ENCODE assay signal across 1 mouse cellular context in the genomic region with DNA sequence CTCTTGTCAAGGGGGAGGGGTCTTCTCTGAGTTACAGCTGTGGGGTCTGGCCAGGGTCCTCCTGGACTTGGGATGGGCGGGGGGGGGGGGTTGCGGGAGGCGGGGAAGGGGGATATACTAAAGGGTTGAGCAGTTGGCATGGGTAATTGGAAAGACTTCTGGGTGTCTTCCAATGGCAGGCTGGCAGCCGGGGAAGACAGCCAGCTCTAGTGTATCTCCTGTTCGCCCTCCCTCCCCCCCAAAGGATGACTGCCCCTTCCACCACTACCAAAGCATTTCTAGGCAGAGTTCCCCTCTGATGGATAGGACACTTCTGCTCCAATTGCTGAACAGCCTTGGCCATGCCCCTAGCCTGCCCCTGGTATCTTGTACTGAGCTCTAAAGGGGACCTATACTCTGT.
TF ChIP-seq lines count a peak whose summit lies in the region.

No protein-coding gene starts in this region.

TF ChIP-seq in CH12.LX, 34 proteins besides CTCF, POLR2A, EP300 and RAD21 (continued from another document):
- TF ChIP-seq MEF2A (IDR thresholded peaks at IDR 0.05; ENCODE audit: borderline replicate concordance, low read depth, low read length) (no peak), ZMIZ1 (IDR thresholded peaks at IDR 0.05; ENCODE audit: low read depth, low read length) (no peak), ZC3H11A (IDR thresholded peaks at IDR 0.05; ENCODE audit: low read depth, low read length) (no peak), MAFK (IDR thresholded peaks at IDR 0.05; ENCODE audit: insufficient replicate concordance, low read length) (no peak), TCF12 (IDR thresholded peaks at IDR 0.05; ENCODE audit: low read depth, low read length) (no peak), MAZ (IDR thresholded peaks at IDR 0.05; ENCODE audit: low read depth, low read length) (no peak), JUND (conservative IDR thresholded peaks at IDR 0.05; ENCODE audit: low read depth, low read length) (no peak), SIN3A (IDR thresholded peaks at IDR 0.05; ENCODE audit: low read length) (no peak), NRF1 (IDR thresholded peaks at IDR 0.05; ENCODE audit: low read depth, low read length) (no peak), SMC3 (IDR thresholded peaks at IDR 0.05; ENCODE audit: low read depth, low read length) (no peak), USF1 (IDR thresholded peaks at IDR 0.05; ENCODE audit: low read depth, low read length) (no peak), E2F4 (IDR thresholded peaks at IDR 0.05; ENCODE audit: insufficient replicate concordance, low read depth, low read length) (no peak), MAX (IDR thresholded peaks at IDR 0.05; ENCODE audit: low read length) (no peak), GABPA (IDR thresholded peaks at IDR 0.05; ENCODE audit: insufficient replicate concordance, low read depth, low read length) (no peak)
